Mouse (Mus musculus) gastrocnemius, postnatal 36 days (tissue): ENCODE results near the gene Tenm2. TPM values are rescaled to one million over a fixed set of nuclear protein-coding genes. Genes with fewer than 3 reads are reported as not detected.

Experiments used
- DNase-seq, 2 experiments: peaks; one replicate each; pipeline ENCODE4 v3.0.0; 2022
- intact Hi-C: fragments of 180-260 bp; cut with DNase I; formaldehyde crosslinking; loops from one replicate; pipeline ENCODE4 v1.15.1; 2025
- total RNA-seq, 2 experiments: library from RNA; stranded (reverse); gene quantifications; 2 replicates each; pipeline ENCODE4 v1.2.3; 2021

Gene Tenm2
- total RNA-seq, 2 experiments from 2014 or later = 0.26 to 0.57 TPM

GRCm38 (mm10) chr11:36168921-36169537, 1066.7 kb downstream of the Tenm2 start:
- DNase-seq = no peak
- intact Hi-C loops = no loop called here

GRCm38 (mm10) chr11:36167766-36168318, 1067.9 kb downstream of the Tenm2 start:
- intact Hi-C loops = no loop called here

GRCm38 (mm10) chr11:36163580-36163979, 1072.2 kb downstream of the Tenm2 start:
- no peak for DNase-seq
- intact Hi-C loops = no loop called here

More at GRCm38 (mm10) chr11:36167766-36168318, 1067.9 kb downstream of the Tenm2 start:
- DNase-seq = no peak

GRCm38 (mm10) chr11:36161765-36162321, 1073.9 kb downstream of the Tenm2 start:
- intact Hi-C loops = no loop called here
- no peak for DNase-seq

GRCm38 (mm10) chr11:36153450-36153849, 1082.3 kb downstream of the Tenm2 start:
- intact Hi-C loops = no loop called here
- DNase-seq = no peak

GRCm38 (mm10) chr11:36153011-36153410, 1082.8 kb downstream of the Tenm2 start:
- DNase-seq = no peak
- intact Hi-C loops = no loop called here

GRCm38 (mm10) chr11:36152226-36152625, 1083.5 kb downstream of the Tenm2 start:
- intact Hi-C loops = no loop called here
- DNase-seq = no peak

- no peak for DNase-seq
- intact Hi-C loops = no loop called here
Measured at GRCm38 (mm10) chr11:36149092-36149491, 1086.7 kb downstream of the Tenm2 start.

GRCm38 (mm10) chr11:36145057-36145456, 1090.7 kb downstream of the Tenm2 start:
- no peak for DNase-seq
- intact Hi-C loops = no loop called here

GRCm38 (mm10) chr11:36140411-36140810, 1095.4 kb downstream of the Tenm2 start:
- no peak for DNase-seq
- intact Hi-C loops = no loop called here

GRCm38 (mm10) chr11:36139521-36139920, 1096.2 kb downstream of the Tenm2 start:
- intact Hi-C loops = no loop called here
- no peak for DNase-seq

- no peak for DNase-seq
- intact Hi-C loops = no loop called here
Measured at GRCm38 (mm10) chr11:36137840-36138239, 1097.9 kb downstream of the Tenm2 start.

- intact Hi-C loops = no loop called here
- no peak for DNase-seq
Measured at GRCm38 (mm10) chr11:36137276-36137675, 1098.5 kb downstream of the Tenm2 start.

GRCm38 (mm10) chr11:36134645-36135044, 1101.1 kb downstream of the Tenm2 start:
- no peak for DNase-seq
- intact Hi-C loops = no loop called here

GRCm38 (mm10) chr11:36123275-36123674, 1112.5 kb downstream of the Tenm2 start:
- no peak for DNase-seq
- intact Hi-C loops = no loop called here

- intact Hi-C loops = no loop called here
- DNase-seq = no peak
Measured at GRCm38 (mm10) chr11:36121410-36121929, 1114.3 kb downstream of the Tenm2 start.

- DNase-seq = no peak
- intact Hi-C loops = no loop called here
Measured at GRCm38 (mm10) chr11:36120591-36121409, 1115.0 kb downstream of the Tenm2 start.

GRCm38 (mm10) chr11:36113326-36113725, 1122.4 kb downstream of the Tenm2 start:
- intact Hi-C loops = no loop called here

GRCm38 (mm10) chr11:36108970-36109731, 1126.6 kb downstream of the Tenm2 start:
- no peak for DNase-seq
- intact Hi-C loops = no loop called here

More at GRCm38 (mm10) chr11:36113326-36113725, 1122.4 kb downstream of the Tenm2 start:
- no peak for DNase-seq

GRCm38 (mm10) chr11:36107840-36108239, 1127.9 kb downstream of the Tenm2 start:
- intact Hi-C loops = no loop called here

More at GRCm38 (mm10) chr11:36107840-36108239, 1127.9 kb downstream of the Tenm2 start:
- DNase-seq = no peak
